Mouse (Mus musculus) bone marrow macrophage, adult 2 months (primary cell): ENCODE results near the gene 2210011C24Rik. TPM values are rescaled to one million over a fixed set of nuclear protein-coding genes. Genes with fewer than 3 reads are reported as not detected.

Source experiments
- H3K27ac ChIP-seq: 2 replicates; pipeline ENCODE4 v1.5.1; 2012; ENCODE audit warnings: low read depth, low read length; ENCODE audit not compliant: insufficient read depth
- H3K4me1 ChIP-seq: 2 replicates; pipeline ENCODE4 v1.6.1; 2012; ENCODE audit warnings: low read length; ENCODE audit not compliant: control insufficient read depth, insufficient read depth
- H3K4me3 ChIP-seq: 2 replicates; pipeline ENCODE4 v1.5.1; 2012; ENCODE audit warnings: mild to moderate bottlenecking, low read length, moderate library complexity; ENCODE audit not compliant: insufficient read depth
- CTCF ChIP-seq: IDR thresholded peaks from 2 replicates; pipeline ENCODE4 v1.5.1; 2012; ENCODE audit warnings: low read depth, mild to moderate bottlenecking, low read length, moderate library complexity
- POLR2A ChIP-seq: IDR thresholded peaks from 2 replicates; pipeline ENCODE4 v1.6.1; 2012; ENCODE audit warnings: mild to moderate bottlenecking, low read depth, low read length, borderline replicate concordance
- polyA plus RNA-seq: library from polyadenylated mRNA; stranded (reverse); fragments of >200 nt; gene quantifications from 2 replicates; pipeline ENCODE4 v1.2.4, GENCODE M21; 2012; ENCODE audit not compliant: missing spikeins, insufficient read depth, insufficient read length

2210011C24Rik gene
- polyA plus RNA-seq, 1 experiment, result 2.4 TPM

GRCm38 (mm10) chr8:83964015-83964765 is 47.8 kb downstream of the 2210011C24Rik start:
- H3K4me3 ChIP-seq, result no peak overlapping the region
- TF ChIP-seq CTCF (no peak), POLR2A (no peak)
- peaks cover 22% of the 10 kb centered on the region for H3K4me1 ChIP-seq
- no peak overlapping the region for H3K27ac ChIP-seq

Other genes with a start within 250 kb of the 2210011C24Rik start
- 0.31 and 2.0 TPM in 2 replicates for gene Adgrl1, start 112.1 kb downstream of the 2210011C24Rik start, polyA plus RNA-seq
- gene Gm10644, start 57.0 kb downstream of the 2210011C24Rik start, polyA plus RNA-seq, result 0.98 and 1.3 TPM in 2 replicates
- 41.3 and 42.9 TPM in 2 replicates for gene Asf1b, start 56.7 kb downstream of the 2210011C24Rik start, polyA plus RNA-seq
- gene Prkaca, start 39.2 kb downstream of the 2210011C24Rik start, polyA plus RNA-seq, result 73.1 and 81.8 TPM in 2 replicates
- 70.3 and 82.9 TPM in 2 replicates for gene Samd1, start 14.5 kb downstream of the 2210011C24Rik start, polyA plus RNA-seq
- 0.56 TPM in 1 of 2 replicates, not detected in the other for gene 1700067K01Rik, start 10.7 kb downstream of the 2210011C24Rik start, polyA plus RNA-seq
- not detected in 2 replicates for gene Palm3, start 9.3 kb upstream of the 2210011C24Rik start, polyA plus RNA-seq
- gene Il27ra, start 30.4 kb upstream of the 2210011C24Rik start, polyA plus RNA-seq, result 0.68 and 1.7 TPM in 2 replicates
- not detected in 2 replicates for gene Rln3, start 32.8 kb upstream of the 2210011C24Rik start, polyA plus RNA-seq
- 0.58 and 1.0 TPM in 2 replicates for gene Gm10643, start 53.0 kb upstream of the 2210011C24Rik start, polyA plus RNA-seq
- gene Rfx1, start 54.7 kb upstream of the 2210011C24Rik start, polyA plus RNA-seq, result 17.2 TPM in 2 replicates
- 17.2 and 23.7 TPM in 2 replicates for gene Dcaf15, start 92.6 kb upstream of the 2210011C24Rik start, polyA plus RNA-seq
- 0.39 and 0.74 TPM in 2 replicates for gene Podnl1, start 113.8 kb upstream of the 2210011C24Rik start, polyA plus RNA-seq
- 23.6 and 28.8 TPM in 2 replicates for gene Cc2d1a, start 135.8 kb upstream of the 2210011C24Rik start, polyA plus RNA-seq
- 0.49 and 1.2 TPM in 2 replicates for gene 4930432K21Rik, start 135.9 kb upstream of the 2210011C24Rik start, polyA plus RNA-seq
- not detected in 2 replicates for gene Nanos3, start 173.0 kb upstream of the 2210011C24Rik start, polyA plus RNA-seq
- gene Zswim4, start 224.9 kb upstream of the 2210011C24Rik start, polyA plus RNA-seq, result 9.4 and 10.9 TPM in 2 replicates
- gene D8Ertd738e, start 237.5 kb upstream of the 2210011C24Rik start, polyA plus RNA-seq, result 164 and 172 TPM in 2 replicates
- 10.0 and 11.6 TPM in 2 replicates for gene Mri1, start 245.2 kb upstream of the 2210011C24Rik start, polyA plus RNA-seq